Mouse (Mus musculus) monocyte, adult 5-6 weeks (primary cell): ENCODE data around the gene Scgb2a2. TPM values are rescaled to one million over a fixed set of nuclear protein-coding genes. Genes with fewer than 3 reads are reported as not detected.

Source experiments
- total RNA-seq: library from RNA; stranded (forward); fragments of 200-1000, 200-491, 200-594 nt; gene quantifications from 3 replicates; pipeline ENCODE4 v1.2.3, GENCODE M21; 2017

Gene Scgb2a2
- total RNA-seq, 1 experiment from 2014 or later, result not detected

Other genes with a start within 250 kb of the Scgb2a2 start
- 23.7 to 34.3 TPM (median 24.1 TPM) in 3 replicates for gene Incenp, start 52.0 kb downstream of the Scgb2a2 start, total RNA-seq
- 676 to 886 TPM (median 682 TPM) in 3 replicates for gene Fth1, start 133.0 kb downstream of the Scgb2a2 start, total RNA-seq
- 0.21 TPM in 1 of 3 replicates, not detected in the others for gene Best1, start 154.1 kb downstream of the Scgb2a2 start, total RNA-seq
- 0.39 to 3.0 TPM in 2 of 3 replicates, not detected in the other for gene Rab3il1, start 154.1 kb downstream of the Scgb2a2 start, total RNA-seq
- gene Fads3, start 194.0 kb downstream of the Scgb2a2 start, total RNA-seq, result 1.1 TPM in 1 of 3 replicates, not detected in the others